Mouse (Mus musculus) stomach, postnatal 0 days (tissue): ENCODE data around the gene Clasp1.

Source experiments
- CTCF ChIP-seq: IDR thresholded peaks from 2 replicates; pipeline ENCODE4 v1.5.1; 2016; ENCODE audit warnings: antibody characterized with exemption, low read depth, mild to moderate bottlenecking, moderate library complexity
- EP300 ChIP-seq: optimal IDR thresholded peaks from 2 replicates; pipeline ENCODE3; 2016; ENCODE audit warnings: antibody characterized with exemption

- no peak for TF ChIP-seq CTCF
- TF ChIP-seq EP300 = no peak
Measured at GRCm38 (mm10) chr1:118402966-118403365, 14.1 kb downstream of the Clasp1 start.
